Mouse (Mus musculus) olfactory bulb, adult 2 months (tissue): ENCODE data around the gene Olfr1051.

Source experiments
- CTCF ChIP-seq: fragments of 200-500 bp; IDR thresholded peaks from 2 replicates; pipeline ENCODE4 v1.5.1; 2012; ENCODE audit warnings: low read depth, mild to moderate bottlenecking, low read length, moderate library complexity; ENCODE audit not compliant: insufficient read depth
- POLR2A ChIP-seq: fragments of 200-500 bp; IDR thresholded peaks from 2 replicates; pipeline ENCODE4 v1.6.1; 2012; ENCODE audit warnings: mild to moderate bottlenecking, low read depth, low read length, moderate library complexity; ENCODE audit not compliant: insufficient read depth

GRCm38 (mm10) chr2:86315184-86315583 is 36.3 kb upstream of the Olfr1051 start, which contains the start of gene Olfr1053:
- TF ChIP-seq CTCF (no peak), POLR2A (no peak)
